Mouse (Mus musculus) c-Kit-negative CD71-positive TER-119-positive erythroid progenitor cells, embryonic 14.5 days (primary cell): Measurements from ENCODE around the gene Usp35.

Source experiments
- DNase-seq: peaks from one replicate; pipeline ENCODE4 v3.0.0-alpha.2; 2013; ENCODE audit warnings: low read depth, low spot score

The Usp35 gene

GRCm38 (mm10) chr7:97346822-97347166, 15.0 kb upstream of the Usp35 start:
- DNase-seq = no peak

GRCm38 (mm10) chr7:97346111-97346821, 14.4 kb upstream of the Usp35 start:
- no peak for DNase-seq

GRCm38 (mm10) chr7:97345229-97345871, 13.5 kb upstream of the Usp35 start:
- no peak for DNase-seq

- no peak for DNase-seq
Observed at GRCm38 (mm10) chr7:97344655-97345054, 12.8 kb upstream of the Usp35 start.

- DNase-seq = no peak
Observed at GRCm38 (mm10) chr7:97342961-97343360, 11.1 kb upstream of the Usp35 start.

GRCm38 (mm10) chr7:97340907-97341849, 9.4 kb upstream of the Usp35 start:
- DNase-seq = no peak

GRCm38 (mm10) chr7:97339623-97340022, 7.8 kb upstream of the Usp35 start:
- no peak for DNase-seq

- no peak for DNase-seq
Observed at GRCm38 (mm10) chr7:97338593-97338992, 6.8 kb upstream of the Usp35 start.

- DNase-seq = no peak
Observed at GRCm38 (mm10) chr7:97336678-97337077, 4.9 kb upstream of the Usp35 start.

- DNase-seq = no peak
Observed at GRCm38 (mm10) chr7:97334406-97334805, 2.6 kb upstream of the Usp35 start.

- no peak for DNase-seq
Observed at GRCm38 (mm10) chr7:97333113-97333898, 1.5 kb upstream of the Usp35 start.

- no peak for DNase-seq
Observed at GRCm38 (mm10) chr7:97332667-97333041, 834 bp upstream of the Usp35 start.

- DNase-seq = no peak
Observed at GRCm38 (mm10) chr7:97330931-97331645, 732 bp downstream of the Usp35 start.

- DNase-seq = no peak
Observed at GRCm38 (mm10) chr7:97329676-97330075, 2.1 kb downstream of the Usp35 start.

- no peak for DNase-seq
Observed at GRCm38 (mm10) chr7:97328891-97329588, 2.8 kb downstream of the Usp35 start.

GRCm38 (mm10) chr7:97327376-97327775, 4.4 kb downstream of the Usp35 start:
- DNase-seq = no peak

GRCm38 (mm10) chr7:97325156-97325985, 6.4 kb downstream of the Usp35 start:
- DNase-seq = no peak

- DNase-seq = no peak
Observed at GRCm38 (mm10) chr7:97324342-97324741, 7.5 kb downstream of the Usp35 start.

- DNase-seq = no peak
Observed at GRCm38 (mm10) chr7:97317706-97318105, 14.1 kb downstream of the Usp35 start.
